Mouse (Mus musculus) kidney, embryonic 16.5 days (tissue): ENCODE measurements at regions not wholly inside any gene's neighbourhood (a gene's known extent, or its start where the extent isn't known, plus 50 kb on each side); places are given as distances from the start of the nearest gene placed in this dataset.

Experiments
- ATAC-seq: fragments of 200-750 bp; cut with Nextera tagmentation; 2 replicates; pipeline ENCODE4 v1.8.0; 2017; ENCODE audit warnings: moderate TSS enrichment; ENCODE audit not compliant: low FRiP score, low TSS enrichment
- H3K27ac ChIP-seq: fragments of 300-500 bp; sonication (generic); 2 replicates; pipeline ENCODE4 v1.5.1; 2014; ENCODE audit warnings: low read length
- H3K27me3 ChIP-seq: fragments of 300-500 bp; sonication (generic); 2 replicates; pipeline ENCODE4 v1.6.1; 2014; ENCODE audit warnings: low read length, control low read depth, mixed read lengths; ENCODE audit not compliant: insufficient read depth
- H3K36me3 ChIP-seq: fragments of 300-500 bp; sonication (generic); 2 replicates; pipeline ENCODE4 v1.6.1; 2014; ENCODE audit warnings: low read length, control low read depth, mixed read lengths; ENCODE audit not compliant: insufficient read depth
- H3K4me1 ChIP-seq: fragments of 300-500 bp; sonication (generic); 2 replicates; pipeline ENCODE4 v1.6.1; 2014; ENCODE audit warnings: low read length, control low read depth, mixed read lengths; ENCODE audit not compliant: insufficient read depth
- H3K4me2 ChIP-seq: fragments of 300-500 bp; sonication (generic); replicated peaks from 2 replicates; pipeline ENCODE4 v1.6.1; 2014; ENCODE audit warnings: low read depth, low read length
- H3K4me3 ChIP-seq: fragments of 300-500 bp; sonication (generic); 2 replicates; pipeline ENCODE4 v1.5.1; 2014; ENCODE audit warnings: mild to moderate bottlenecking, low read length
- H3K9ac ChIP-seq: fragments of 300-500 bp; sonication (generic); replicated peaks from 2 replicates; pipeline ENCODE4 v1.6.1; 2014; ENCODE audit warnings: low read length
- H3K9me3 ChIP-seq: fragments of 300-500 bp; sonication (generic); 2 replicates; pipeline ENCODE4 v1.6.1; 2016; ENCODE audit warnings: low read length, control low read depth
- WGBS: fragments of 180-500 bp; shearing (Covaris S2); extraction: QIAGEN DNeasy Blood & Tissue Kit; methylation state at CpG from one replicate; pipeline ENCODE4 v1.1.7; 2014; 5-methylcytosine and 5-hydroxymethylcytosine counted together

GRCm38 (mm10) chr12:107016801-107017200 lies 471.6 kb upstream of the 3110018I06Rik start:
- no peak overlapping the region for H3K9ac ChIP-seq
- no peak overlapping the region for H3K4me3 ChIP-seq
- H3K9me3 ChIP-seq, result no peaks in the 10 kb centered on the region
- H3K4me2 ChIP-seq, result no peak overlapping the region
- no peak overlapping the region for H3K27ac ChIP-seq
- H3K4me1 ChIP-seq, result no peaks in the 10 kb centered on the region
- no peak for ATAC-seq
- WGBS, result 54% methylated on average over 2 of the region's 2 CpGs
- H3K27me3 ChIP-seq, result no peaks in the 10 kb centered on the region
- H3K36me3 ChIP-seq, result no peaks in the 10 kb centered on the region

DNA sequence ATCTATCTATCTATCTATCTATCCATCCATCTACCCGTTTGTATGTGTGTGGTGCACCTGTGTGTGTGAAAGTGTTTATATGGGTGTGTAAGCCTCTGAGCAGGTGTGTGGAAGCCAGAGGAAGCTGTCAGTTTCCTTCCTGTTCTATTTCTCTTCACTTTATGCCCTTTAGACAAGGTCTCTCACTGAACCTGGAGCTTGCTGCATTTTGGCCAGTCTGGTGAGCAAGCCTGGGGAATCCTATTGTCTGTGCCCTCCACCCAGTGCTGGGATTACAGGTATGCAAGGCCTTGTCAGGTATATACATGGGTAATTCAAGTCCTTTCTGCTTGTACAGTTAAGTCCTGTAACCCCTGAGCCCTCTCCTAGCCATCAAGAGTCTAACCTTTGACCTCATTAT lies 466.6 kb upstream of the 3110018I06Rik start:
- no peak overlapping the region for H3K4me2 ChIP-seq
- H3K4me1 ChIP-seq, result no peaks in the 10 kb centered on the region
- H3K27me3 ChIP-seq, result no peaks in the 10 kb centered on the region
- WGBS, result 81% methylated on average over 1 of the region's 1 CpGs
- no peak overlapping the region for H3K27ac ChIP-seq
- H3K9me3 ChIP-seq, result no peaks in the 10 kb centered on the region
- H3K9ac ChIP-seq, result no peak overlapping the region
- no peaks in the 10 kb centered on the region for H3K36me3 ChIP-seq
- ATAC-seq, result no peak
- no peak overlapping the region for H3K4me3 ChIP-seq

DNA sequence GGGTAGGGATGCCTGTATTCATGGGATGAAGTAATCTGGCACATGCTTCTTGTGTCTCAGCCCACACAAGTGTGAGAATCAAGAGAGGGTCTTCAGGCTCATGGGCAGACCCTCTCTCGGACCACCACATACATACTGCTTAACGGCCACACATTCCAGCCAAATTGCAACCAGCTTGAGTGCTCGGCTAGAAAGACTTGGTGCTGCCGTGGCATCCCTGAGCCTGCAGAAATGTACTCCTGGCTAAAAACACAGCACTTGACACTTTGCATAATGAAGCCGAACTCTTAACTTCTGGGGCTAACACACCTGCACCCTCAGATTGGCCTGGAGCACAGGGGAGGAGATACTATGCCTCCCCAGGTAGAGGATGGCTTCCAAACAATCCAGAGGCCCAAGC lies 461.6 kb upstream of the 3110018I06Rik start:
- Histone ChIP-seq H3K9me3 (no peaks in the 10 kb centered on the region), H3K9ac (no peak overlapping the region), H3K27ac (no peak overlapping the region), H3K4me3 (no peak overlapping the region), H3K36me3 (no peaks in the 10 kb centered on the region), H3K4me2 (no peak overlapping the region), H3K27me3 (peaks cover 14% of the 10 kb centered on the region; the same call in 1 of the 2 replicates), H3K4me1 (no peaks in the 10 kb centered on the region)
- 80% methylated on average over 5 of the region's 5 CpGs for WGBS
- ATAC-seq, result no peak

DNA sequence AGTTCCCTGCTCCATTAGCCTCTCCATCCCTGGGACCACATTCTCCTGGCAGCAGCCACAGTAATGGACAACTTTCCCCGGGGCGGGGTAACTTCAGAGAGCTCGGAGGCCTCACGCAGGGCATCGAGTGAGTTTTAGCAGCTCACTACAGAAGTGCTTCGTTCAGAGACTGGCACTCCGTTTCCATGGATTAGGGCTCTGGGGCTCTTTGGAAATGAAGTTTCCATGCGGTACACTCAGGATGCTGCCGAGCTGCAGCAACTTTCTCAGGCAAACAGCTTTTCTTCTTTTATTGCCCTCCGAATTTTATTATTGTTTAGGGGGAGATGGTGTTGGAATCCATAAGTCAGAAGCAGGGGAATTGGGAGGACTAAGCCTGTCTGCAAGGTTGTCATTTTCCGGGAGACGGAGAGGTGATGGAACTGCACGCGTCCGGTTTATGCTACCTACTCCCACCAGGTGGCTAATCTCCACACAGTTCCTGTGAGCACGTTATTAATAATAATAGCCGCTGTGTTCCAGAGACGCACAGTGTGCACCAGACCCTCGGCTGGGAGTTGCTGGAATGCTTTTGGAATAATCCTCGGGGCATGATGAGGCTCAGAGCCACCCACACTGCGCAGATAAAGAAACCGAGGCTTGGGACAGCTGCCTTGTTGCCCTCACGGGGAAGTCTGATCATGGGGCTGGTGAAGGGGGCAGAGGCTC lies 460.4 kb upstream of the 3110018I06Rik start:
- WGBS, result 34% methylated on average over 23 of the region's 23 CpGs
- Histone ChIP-seq H3K4me2 (no peak overlapping the region), H3K27ac (no peak overlapping the region), H3K4me1 (no peaks in the 10 kb centered on the region), H3K4me3 (no peak overlapping the region), H3K27me3 (peaks cover 14% of the 10 kb centered on the region; the same call in 1 of the 2 replicates), H3K9ac (no peak overlapping the region), H3K36me3 (no peaks in the 10 kb centered on the region), H3K9me3 (no peaks in the 10 kb centered on the region)
- no peak for ATAC-seq

DNA sequence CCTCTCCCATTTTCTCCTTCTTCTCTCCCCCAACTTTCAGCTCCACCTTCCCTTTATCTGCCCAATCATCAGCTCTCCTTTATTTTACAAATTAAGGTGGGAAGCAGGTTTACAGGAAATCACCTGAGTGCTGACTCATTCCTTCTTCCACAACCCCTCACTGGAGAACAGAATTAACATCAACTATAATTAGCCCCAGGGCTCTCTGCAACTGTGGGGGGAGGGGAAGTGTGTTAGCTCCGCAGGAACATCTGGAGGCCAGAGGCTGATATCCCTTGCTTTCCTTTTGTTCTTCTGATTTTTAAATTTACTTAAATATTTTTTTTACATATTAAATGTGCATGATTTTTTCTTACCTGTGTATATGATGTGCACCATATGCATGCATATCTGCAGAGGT lies 459.4 kb upstream of the 3110018I06Rik start:
- no peak overlapping the region for H3K4me3 ChIP-seq
- no peak for ATAC-seq
- H3K9me3 ChIP-seq, result no peaks in the 10 kb centered on the region
- H3K4me1 ChIP-seq, result no peaks in the 10 kb centered on the region
- H3K4me2 ChIP-seq, result no peak overlapping the region
- 32% methylated on average over 1 of the region's 1 CpGs for WGBS
- no peak overlapping the region for H3K27ac ChIP-seq
- H3K27me3 ChIP-seq, result peaks cover 14% of the 10 kb centered on the region; the same call in 1 of the 2 replicates
- no peak overlapping the region for H3K9ac ChIP-seq
- no peaks in the 10 kb centered on the region for H3K36me3 ChIP-seq

DNA sequence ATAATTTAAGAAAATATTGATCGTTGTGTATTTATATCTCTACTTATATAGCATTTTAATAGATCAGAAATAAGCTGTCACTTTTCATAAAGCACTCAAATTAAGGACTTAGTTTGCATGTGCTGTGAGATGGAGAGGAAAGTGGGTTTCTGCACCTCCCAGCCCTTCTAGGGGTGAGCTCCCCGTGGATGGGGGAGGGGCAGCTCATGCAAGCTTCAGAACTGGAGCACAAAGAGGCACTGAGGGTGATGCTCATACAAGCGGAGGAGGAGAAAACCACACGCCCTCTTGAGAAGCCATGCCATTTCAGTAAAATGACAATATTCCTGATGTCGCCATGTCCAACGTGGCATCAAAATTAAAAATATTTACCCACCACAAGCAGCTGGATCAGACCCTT lies 452.1 kb upstream of the 3110018I06Rik start:
- Histone ChIP-seq H3K4me2 (no peak overlapping the region), H3K4me1 (no peaks in the 10 kb centered on the region), H3K4me3 (no peak overlapping the region), H3K27ac (no peak overlapping the region), H3K9ac (no peak overlapping the region), H3K36me3 (no peaks in the 10 kb centered on the region), H3K27me3 (0 out of 2 replicates have a peak, but pooled peaks cover 2% of the 10 kb centered on the region), H3K9me3 (no peaks in the 10 kb centered on the region)
- no peak for ATAC-seq
- WGBS, result 77% methylated on average over 6 of the region's 6 CpGs

DNA sequence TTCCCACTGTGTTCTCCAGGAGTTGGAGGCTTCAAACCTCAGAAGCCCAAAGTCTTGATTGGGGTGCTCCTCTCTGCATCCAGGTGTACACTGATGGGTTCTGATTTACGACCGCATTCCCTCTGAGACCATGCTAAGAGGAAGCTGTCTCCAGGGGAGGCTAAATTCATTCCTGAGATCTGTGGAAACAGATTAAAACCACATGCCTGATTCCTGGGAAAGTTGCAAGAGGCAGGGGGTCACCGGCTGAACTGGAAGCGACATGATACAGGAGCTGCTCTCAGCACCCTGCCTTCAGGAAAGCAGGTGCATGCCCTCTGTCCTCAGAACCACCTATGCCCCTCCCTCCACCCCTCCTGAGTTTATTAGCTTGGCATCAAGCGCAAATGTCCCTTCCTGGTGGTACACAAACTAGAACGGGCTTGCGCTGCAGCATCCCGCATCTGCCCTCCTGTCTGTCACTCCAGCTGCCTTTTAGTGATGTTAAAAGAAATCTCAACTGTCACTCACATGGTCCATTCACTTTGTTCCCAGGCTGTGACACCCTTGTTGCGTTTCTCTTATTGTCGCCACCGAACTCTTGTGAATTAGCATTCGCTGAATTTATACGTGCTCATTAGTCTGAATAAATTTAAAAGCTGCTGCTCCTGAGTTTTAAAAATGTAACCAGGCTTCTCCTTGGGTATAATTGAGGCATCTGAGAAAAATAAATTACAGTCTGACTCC lies 446.3 kb upstream of the 3110018I06Rik start:
- Histone ChIP-seq H3K9me3 (no peaks in the 10 kb centered on the region), H3K36me3 (no peaks in the 10 kb centered on the region), H3K4me1 (no peaks in the 10 kb centered on the region), H3K27me3 (no peaks in the 10 kb centered on the region), H3K4me2 (no peak overlapping the region), H3K4me3 (no peak overlapping the region), H3K27ac (no peak overlapping the region), H3K9ac (no peak overlapping the region)
- no peak for ATAC-seq
- 72% methylated on average over 13 of the region's 13 CpGs for WGBS

- Histone ChIP-seq H3K36me3 (no peaks in the 10 kb centered on the region), H3K4me3 (no peak overlapping the region), H3K9me3 (no peaks in the 10 kb centered on the region), H3K9ac (no peak overlapping the region), H3K4me2 (no peak overlapping the region), H3K27ac (no peak overlapping the region), H3K27me3 (no peaks in the 10 kb centered on the region), H3K4me1 (no peaks in the 10 kb centered on the region)
- WGBS, result 87% methylated on average over 3 of the region's 3 CpGs
- ATAC-seq, result no peak
Observed at GRCm38 (mm10) chr12:107046496-107046895, 441.9 kb upstream of the 3110018I06Rik start.

- no peaks in the 10 kb centered on the region for H3K36me3 ChIP-seq
- H3K4me3 ChIP-seq, result no peak overlapping the region
- no peak overlapping the region for H3K9ac ChIP-seq
- no peak overlapping the region for H3K27ac ChIP-seq
- no peaks in the 10 kb centered on the region for H3K4me1 ChIP-seq
- H3K9me3 ChIP-seq, result no peaks in the 10 kb centered on the region
- ATAC-seq, result no peak
- 62% methylated on average over 13 of the region's 13 CpGs for WGBS
- H3K27me3 ChIP-seq, result no peaks in the 10 kb centered on the region
- H3K4me2 ChIP-seq, result 0 out of 2 replicates have a peak overlapping the region, but pooled peaks have one; percentile 5
Observed at GRCm38 (mm10) chr12:107047059-107047531, 441.3 kb upstream of the 3110018I06Rik start.
